Mouse (Mus musculus) CD4-positive, CD25-positive, alpha-beta regulatory T cell (primary cell): ENCODE data around the gene Adamts7. TPM values are rescaled to one million over a fixed set of nuclear protein-coding genes. Genes with fewer than 3 reads are reported as not detected.

Experiments used
- polyA plus RNA-seq: library from polyadenylated mRNA; unstranded; fragments of 100-300 nt; shearing (Covaris generic); gene quantifications from one replicate; pipeline ENCODE4 v1.2.1, GENCODE M21; 2017

Adamts7 gene
- not detected for polyA plus RNA-seq

DNA sequence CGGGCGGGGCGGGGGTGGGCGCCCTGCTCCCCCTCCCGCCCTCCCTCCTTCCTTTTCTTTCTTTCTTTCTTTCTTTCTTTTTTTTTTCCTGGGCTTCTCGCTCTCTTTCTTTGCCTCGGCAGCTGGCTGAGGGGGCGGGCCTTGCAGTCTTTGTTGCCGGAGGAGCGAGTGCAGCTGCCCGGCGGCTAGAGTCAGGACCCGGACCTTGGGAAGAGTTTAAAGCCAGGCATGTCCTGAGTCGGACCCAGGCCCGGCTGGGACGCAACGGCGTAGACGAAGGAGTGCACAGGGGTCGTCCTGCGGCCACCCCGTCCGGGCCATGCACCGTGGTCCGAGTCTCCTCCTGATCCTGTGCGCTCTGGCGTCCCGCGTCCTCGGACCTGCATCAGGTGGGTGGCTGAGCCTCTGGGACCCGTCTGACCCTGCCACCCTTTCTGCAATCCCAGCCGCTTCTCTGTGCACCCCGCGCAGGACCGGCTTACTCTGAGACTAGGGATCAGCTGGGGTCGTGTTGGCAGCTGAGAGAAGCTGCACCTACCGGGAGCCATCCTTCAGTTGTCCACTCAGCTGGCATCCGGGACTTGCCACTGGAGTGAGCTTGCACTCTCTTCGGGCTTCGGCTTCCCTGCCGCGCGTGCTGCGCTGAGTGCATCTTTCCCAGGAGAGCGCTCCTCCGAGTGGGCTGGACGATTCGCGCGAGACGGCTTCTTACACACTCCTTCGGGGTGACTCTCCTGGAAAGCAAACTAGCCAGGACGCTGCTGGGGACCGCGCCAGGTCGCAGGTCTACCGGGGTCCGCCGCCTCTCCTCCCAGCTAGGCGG is at the start of gene Adamts7:
Adamts7 (plus strand) TSS at position 144 of the 823 bp plus-strand sequence.

DNA sequence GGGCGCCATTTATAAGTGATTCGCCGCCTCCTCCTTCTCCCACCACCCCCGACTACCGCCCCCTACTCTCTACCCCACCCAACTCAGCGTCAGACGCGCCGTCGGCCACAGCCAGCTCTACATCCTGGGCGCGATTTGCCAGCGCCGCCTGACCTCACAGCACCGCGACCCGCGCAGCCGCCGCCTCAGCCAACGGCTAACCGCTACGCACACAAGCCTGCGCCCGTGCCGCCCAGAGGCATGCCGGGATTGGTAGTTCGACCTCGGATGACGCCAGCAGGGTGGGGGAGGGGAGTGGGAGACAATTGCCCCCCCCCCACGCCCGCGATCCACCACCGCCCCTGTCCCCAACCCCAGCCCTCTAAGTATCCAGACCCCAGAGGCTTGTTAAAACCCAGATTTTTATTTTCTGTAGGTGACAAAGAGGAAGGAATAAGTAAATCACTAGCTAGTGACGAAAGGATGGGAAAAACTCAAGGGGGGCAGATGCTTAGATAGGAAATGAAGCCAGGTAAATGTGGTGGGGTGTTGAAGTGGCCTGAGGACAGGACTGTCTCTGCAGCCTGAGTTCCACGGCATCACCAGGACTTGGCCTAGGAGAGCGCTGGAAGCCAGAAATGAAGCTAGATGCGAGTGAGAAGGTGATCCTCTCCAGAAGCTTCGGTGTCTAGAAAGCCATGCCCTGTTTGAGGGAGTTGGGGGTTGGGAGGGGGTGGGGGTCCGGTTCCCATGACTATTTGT is 48.1 kb upstream of the Adamts7 start, which contains the start of gene Morf4l1:
Morf4l1 (minus strand) TSS at position 208 of the 741 bp plus-strand sequence.

Other genes with a start within 250 kb of the Adamts7 start
- 4.3 TPM for gene Ctsh, start 108.9 kb upstream of the Adamts7 start, polyA plus RNA-seq
- gene Morf4l1, start 48.3 kb upstream of the Adamts7 start, polyA plus RNA-seq, result 325 TPM
- gene Tbc1d2b, start 107.7 kb downstream of the Adamts7 start, polyA plus RNA-seq, result 53.9 TPM